13 mouse cellular contexts compared by ENCODE assay signal in the genomic region with DNA sequence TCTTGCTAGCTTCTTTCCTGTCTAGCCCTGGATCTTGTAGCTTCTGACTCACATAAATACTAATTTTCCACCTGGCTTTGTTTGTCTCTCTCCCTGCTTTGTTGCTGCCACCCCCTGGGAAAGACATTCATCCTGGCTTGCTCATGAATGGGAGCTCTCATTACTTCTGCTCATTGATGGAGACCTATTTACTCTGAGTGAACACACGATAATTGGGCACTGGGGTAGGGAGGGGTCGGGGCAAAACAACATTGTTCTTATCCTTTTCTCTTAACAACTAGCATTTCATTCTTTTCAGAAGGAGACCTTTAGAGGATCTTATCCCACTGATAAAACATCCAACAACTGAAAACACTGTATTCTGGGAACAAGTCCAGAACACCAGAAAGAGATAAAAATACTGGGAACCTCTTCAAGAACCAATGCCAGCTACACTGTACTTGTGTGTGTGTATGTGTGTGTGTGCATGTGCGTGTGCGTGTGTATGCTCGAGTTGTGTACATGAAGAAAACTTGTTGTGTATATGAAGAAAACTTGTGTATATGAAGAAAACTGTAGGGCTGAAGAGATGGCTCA. TPM values are rescaled to one million over a fixed set of nuclear protein-coding genes. Genes with fewer than 3 reads are reported as not detected.
DNase-seq lines count a peak whose midpoint lies in the region; ATAC-seq and TF ChIP-seq lines count a peak whose summit lies in the region.
"Had no signal": no experiment of that assay in that cellular context is flagged by ENCODE, and none has a peak within 500 bp of the region (broad histone marks: within the 10 kb centered on the region; RNA-seq: fewer than 3 reads in every experiment).

No protein-coding gene starts in this region.

- H3K9ac ChIP-seq in heart, embryonic 16.5 days (ENCODE audit: low read length): no peak overlapping the region
- no peak overlapping the region for H3K9ac ChIP-seq in midbrain, postnatal 0 days (replicated peaks; ENCODE audit: low read length, poor library complexity, severe bottlenecking)
- no peak overlapping the region for H3K9ac ChIP-seq in midbrain, embryonic 16.5 days (ENCODE audit: low read depth, low read length)
- no peak overlapping the region for H3K9ac ChIP-seq in forebrain, embryonic 13.5 days
- H3K9ac ChIP-seq: embryonic facial prominence, embryonic 15.5 days had no signal

- no peak overlapping the region for H3K4me2 ChIP-seq in heart, embryonic 16.5 days (ENCODE audit: low read depth, low read length)
- no peak overlapping the region for H3K4me2 ChIP-seq in midbrain, postnatal 0 days (ENCODE audit: low read depth, low read length, poor library complexity, severe bottlenecking)
- no peak overlapping the region for H3K4me2 ChIP-seq in midbrain, embryonic 16.5 days (ENCODE audit: low read length)
- 0 out of 2 replicates have a peak overlapping the region, but pooled peaks have one; percentile 6 for H3K4me2 ChIP-seq in forebrain, embryonic 13.5 days
- H3K4me2 ChIP-seq: embryonic facial prominence, embryonic 15.5 days; liver, embryonic 11.5 days had no signal

- H3K4me3 ChIP-seq in heart, embryonic 16.5 days (ENCODE audit: low read length): no peak overlapping the region
- H3K4me3 ChIP-seq in midbrain, postnatal 0 days (ENCODE audit: low read depth, low read length): no peak overlapping the region
- H3K4me3 ChIP-seq in midbrain, embryonic 16.5 days (ENCODE audit: low read depth, low read length): no peak overlapping the region
- H3K4me3 ChIP-seq in forebrain, embryonic 13.5 days: no peak overlapping the region
- H3K4me3 ChIP-seq: embryonic facial prominence, embryonic 15.5 days had no signal

- peaks cover 15% of the 10 kb centered on the region for H3K36me3 ChIP-seq in heart, embryonic 16.5 days (ENCODE audit: control insufficient read depth, insufficient read depth)
- H3K36me3 ChIP-seq in midbrain, postnatal 0 days (ENCODE audit: insufficient read depth, low read length): no peaks in the 10 kb centered on the region
- H3K36me3 ChIP-seq in midbrain, embryonic 16.5 days (ENCODE audit: control insufficient read depth, insufficient read depth, low read length): no peaks in the 10 kb centered on the region
- H3K36me3 ChIP-seq in forebrain, embryonic 13.5 days (ENCODE audit: poor library complexity, severe bottlenecking): no peaks in the 10 kb centered on the region
- H3K36me3 ChIP-seq: embryonic facial prominence, embryonic 15.5 days had no signal

- no peak for TF ChIP-seq CTCF in midbrain, postnatal 0 days (IDR thresholded peaks at IDR 0.05)

- no peaks in the 10 kb centered on the region for H3K27me3 ChIP-seq in heart, embryonic 16.5 days (ENCODE audit: control insufficient read depth, insufficient read depth, low read length)
- peaks cover 4% of the 10 kb centered on the region; the same call in 1 of the 2 replicates for H3K27me3 ChIP-seq in midbrain, postnatal 0 days (ENCODE audit: insufficient read depth, low read length)
- H3K27me3 ChIP-seq in midbrain, embryonic 16.5 days (ENCODE audit: control insufficient read depth, insufficient read depth, low read depth, low read length): peaks cover 7% of the 10 kb centered on the region
- H3K27me3 ChIP-seq in forebrain, embryonic 13.5 days: peaks cover 44% of the 10 kb centered on the region

- peak; percentile 24; the same call in 1 of the 2 replicates for ATAC-seq in heart, embryonic 16.5 days (replicated peaks; ENCODE audit: extremely low read depth, insufficient read depth, low FRiP score)
- no peak for ATAC-seq in midbrain, postnatal 0 days (ENCODE audit: low FRiP score)
- ATAC-seq in midbrain, embryonic 16.5 days: no peak
- ATAC-seq in forebrain, embryonic 13.5 days: peak; percentile 73

- 31% methylated on average over 5 of the region's 5 CpGs for WGBS in heart, embryonic 16.5 days
- 60% methylated on average over 5 of the region's 5 CpGs for WGBS in midbrain, postnatal 0 days
- 49% methylated on average over 5 of the region's 5 CpGs for WGBS in midbrain, embryonic 16.5 days
- 19% methylated on average over 5 of the region's 5 CpGs for WGBS in forebrain, embryonic 13.5 days

- peaks cover 43% of the 10 kb centered on the region for H3K4me1 ChIP-seq in heart, embryonic 16.5 days (ENCODE audit: control insufficient read depth, insufficient read depth, low read length)
- no peaks in the 10 kb centered on the region for H3K4me1 ChIP-seq in midbrain, postnatal 0 days (ENCODE audit: insufficient read depth, low read length)
- H3K4me1 ChIP-seq in midbrain, embryonic 16.5 days (ENCODE audit: control insufficient read depth, insufficient read depth, low read length): peaks cover 9% of the 10 kb centered on the region; the same call in 1 of the 2 replicates
- peaks cover 27% of the 10 kb centered on the region for H3K4me1 ChIP-seq in forebrain, embryonic 13.5 days

- peak overlapping the region; percentile 71 for H3K27ac ChIP-seq in heart, embryonic 16.5 days (ENCODE audit: low read length)
- no peak overlapping the region for H3K27ac ChIP-seq in midbrain, postnatal 0 days (ENCODE audit: low read depth, low read length)
- no peak overlapping the region for H3K27ac ChIP-seq in midbrain, embryonic 16.5 days (ENCODE audit: low read length)
- H3K27ac ChIP-seq in forebrain, embryonic 13.5 days: 0 out of 2 replicates have a peak overlapping the region, but pooled peaks have one; percentile 25
- H3K27ac ChIP-seq: embryonic facial prominence, embryonic 15.5 days had no signal

- DNase-seq in heart, postnatal 25 days (ENCODE audit: low spot score): no peak
- peak; percentile 32 for DNase-seq in midbrain, postnatal 0 days (ENCODE audit: low spot score)
- peak; percentile 92 for DNase-seq in retina, postnatal 1 day
- DNase-seq in layer of hippocampus, adult 9-10 months (ENCODE audit: low spot score): no peak
- DNase-seq: adrenal gland, adult 2 months; kidney, adult 18-20 months; kidney, postnatal 4 days; lung, postnatal 36 days had no signal

- H3K9me3 ChIP-seq in heart, embryonic 16.5 days (replicated peaks; ENCODE audit: control insufficient read depth, low read length): no peaks in the 10 kb centered on the region
- no peaks in the 10 kb centered on the region for H3K9me3 ChIP-seq in midbrain, postnatal 0 days (ENCODE audit: low read length)
- H3K9me3 ChIP-seq in midbrain, embryonic 16.5 days (replicated peaks; ENCODE audit: control insufficient read depth, low read length, poor library complexity, severe bottlenecking): no peaks in the 10 kb centered on the region
- no peaks in the 10 kb centered on the region for H3K9me3 ChIP-seq in forebrain, embryonic 13.5 days (replicated peaks)
- H3K9me3 ChIP-seq: embryonic facial prominence, embryonic 15.5 days had no signal

- intact Hi-C loops in heart, postnatal 25 days (cut with DNase I): no loop called here

RNA-seq across cellular contexts. Expression of gene Hopx, which starts 24.3 kb away (rescaled TPM):
- 16.7 and 21.9 TPM in 2 replicates for polyA plus RNA-seq in heart, embryonic 16.5 days (2015; fragmentation: Nextera tagmentation; extraction: Ambion mirVana)
- total RNA-seq in heart, postnatal 25 days (2021): 100 to 1,000 TPM; 402 to 442 TPM
- 9.1 and 20.8 TPM in 2 replicates for total RNA-seq in midbrain, postnatal 0 days (2014; rRNA removed)
- 1.4 and 1.8 TPM in 2 replicates for polyA plus RNA-seq in midbrain, postnatal 0 days (2015; fragmentation: Nextera tagmentation; extraction: Ambion mirVana)
- 0.78 and 0.88 TPM in 2 replicates for polyA plus RNA-seq in midbrain, embryonic 16.5 days (2015; fragmentation: Nextera tagmentation; extraction: Ambion mirVana)
- polyA plus RNA-seq in forebrain, embryonic 13.5 days (2015; fragmentation: Nextera tagmentation; extraction: Ambion mirVana): 1.4 and 1.5 TPM in 2 replicates

Comparison
In these comparisons a context has a peak if more than half of its experiments do, and no peak if none do; other contexts are left out.
1. ATAC-seq: peak in heart, embryonic 16.5 days (single experiment) and forebrain, embryonic 13.5 days (single experiment); none in midbrain, postnatal 0 days (single experiment) and midbrain, embryonic 16.5 days (single experiment).
2. H3K27ac ChIP-seq: peak in heart, embryonic 16.5 days (single experiment) and forebrain, embryonic 13.5 days (single experiment); none in midbrain, postnatal 0 days (single experiment) and midbrain, embryonic 16.5 days (single experiment).
3. DNase-seq: peak in midbrain, postnatal 0 days (single experiment) and retina, postnatal 1 day (single experiment); none in heart, postnatal 25 days (single experiment) and layer of hippocampus, adult 9-10 months (single experiment).